Mouse (Mus musculus): ENCODE results near the gene Ovca2.
"Not testable (repeated sequence)": the region's sequence is repeated elsewhere in the genome, so short reads cannot be mapped to it uniquely, and the experiment has no call there.

Ovca2 gene

GRCm38 (mm10) chr11:75194850-75195461, 16.3 kb upstream of the Ovca2 start:
- DNase-seq (ENCODE audit: low spot score in 2 of 2), result no peak

DNA sequence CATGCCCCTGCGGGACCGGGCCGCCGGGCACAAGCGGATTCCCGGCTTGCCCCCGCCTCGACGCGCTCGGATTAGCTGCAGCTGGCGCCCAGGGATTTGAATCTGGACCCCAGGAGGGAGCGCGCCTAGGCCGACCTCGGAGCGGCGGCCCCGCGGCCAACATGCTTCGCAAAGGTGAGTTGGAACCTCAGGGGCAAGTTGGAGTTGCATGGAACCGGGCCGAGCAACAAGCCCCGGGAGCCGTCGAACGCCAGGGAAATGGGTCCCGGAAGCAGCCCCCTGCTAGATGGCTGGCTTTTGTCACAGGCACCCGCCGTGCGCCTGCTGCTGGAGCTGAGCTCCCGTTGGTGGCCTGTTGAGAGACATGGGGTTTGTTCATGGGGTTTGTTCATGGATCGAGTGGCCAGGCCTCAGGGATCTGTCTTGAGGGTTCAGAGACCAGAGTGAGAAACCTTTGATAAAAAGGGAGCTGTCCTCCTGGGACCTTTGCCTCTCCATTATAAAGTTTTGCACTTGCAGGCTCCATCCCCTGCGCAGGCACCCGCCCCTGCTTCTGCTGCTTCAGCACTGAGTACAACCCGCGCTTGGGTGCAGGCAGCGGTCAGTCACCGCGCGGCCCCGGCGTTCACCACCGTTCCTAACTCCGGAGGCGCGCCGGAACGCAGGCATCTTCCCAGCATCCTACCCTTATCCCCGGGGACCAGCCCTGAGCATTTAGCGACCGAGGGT, 15.7 kb upstream of the Ovca2 start:
- no peak for DNase-seq (ENCODE audit: low spot score in 2 of 2)

DNA sequence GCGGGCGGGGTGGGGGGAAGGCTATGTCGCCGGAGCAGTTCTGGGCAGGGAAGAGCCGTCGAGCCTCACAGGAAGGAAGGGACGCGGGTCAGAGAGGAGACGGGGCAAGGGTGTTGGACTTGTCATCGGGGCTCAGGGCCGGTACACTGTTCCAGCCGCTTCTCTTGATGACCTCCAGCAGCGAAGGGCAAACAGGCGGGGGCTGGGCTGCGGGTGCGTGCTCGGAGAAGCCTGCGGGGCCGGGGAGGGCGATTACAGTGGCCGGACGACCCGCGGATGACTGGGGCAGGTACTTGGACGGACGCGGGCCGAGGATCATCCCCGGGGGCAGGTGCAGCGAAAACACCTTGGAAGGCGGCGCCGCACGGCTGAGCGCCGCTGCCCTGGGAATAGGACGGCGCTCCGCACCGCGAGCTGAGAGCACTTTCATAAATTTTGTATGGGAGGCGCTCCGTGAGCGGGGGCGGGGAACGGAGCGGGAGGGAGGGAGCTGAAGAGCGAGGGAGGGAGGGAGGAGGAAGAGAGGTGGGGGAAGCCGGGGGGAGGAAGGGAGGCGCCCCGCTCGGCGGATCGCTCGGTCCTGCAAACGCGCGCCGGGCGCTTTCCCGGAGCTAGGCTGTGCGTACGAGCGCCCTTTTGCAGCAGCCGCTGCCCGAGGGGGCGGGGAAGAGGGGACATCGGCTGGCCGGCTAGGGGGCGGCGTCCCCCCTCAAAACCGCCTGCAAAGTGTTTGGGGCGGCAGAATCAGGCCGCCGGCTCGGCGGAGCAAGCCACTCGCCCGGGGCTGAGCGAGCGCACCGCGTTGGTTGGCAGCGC, 14.8 kb upstream of the Ovca2 start, which contains the start of gene Rtn4rl1:
Gene Rtn4rl1, plus strand, starts transcription at position 528 of the 816 bp plus-strand sequence.
- DNase-seq (ENCODE audit: low spot score in 2 of 2), result peak in 1 of 2 experiments; percentile 61

DNA sequence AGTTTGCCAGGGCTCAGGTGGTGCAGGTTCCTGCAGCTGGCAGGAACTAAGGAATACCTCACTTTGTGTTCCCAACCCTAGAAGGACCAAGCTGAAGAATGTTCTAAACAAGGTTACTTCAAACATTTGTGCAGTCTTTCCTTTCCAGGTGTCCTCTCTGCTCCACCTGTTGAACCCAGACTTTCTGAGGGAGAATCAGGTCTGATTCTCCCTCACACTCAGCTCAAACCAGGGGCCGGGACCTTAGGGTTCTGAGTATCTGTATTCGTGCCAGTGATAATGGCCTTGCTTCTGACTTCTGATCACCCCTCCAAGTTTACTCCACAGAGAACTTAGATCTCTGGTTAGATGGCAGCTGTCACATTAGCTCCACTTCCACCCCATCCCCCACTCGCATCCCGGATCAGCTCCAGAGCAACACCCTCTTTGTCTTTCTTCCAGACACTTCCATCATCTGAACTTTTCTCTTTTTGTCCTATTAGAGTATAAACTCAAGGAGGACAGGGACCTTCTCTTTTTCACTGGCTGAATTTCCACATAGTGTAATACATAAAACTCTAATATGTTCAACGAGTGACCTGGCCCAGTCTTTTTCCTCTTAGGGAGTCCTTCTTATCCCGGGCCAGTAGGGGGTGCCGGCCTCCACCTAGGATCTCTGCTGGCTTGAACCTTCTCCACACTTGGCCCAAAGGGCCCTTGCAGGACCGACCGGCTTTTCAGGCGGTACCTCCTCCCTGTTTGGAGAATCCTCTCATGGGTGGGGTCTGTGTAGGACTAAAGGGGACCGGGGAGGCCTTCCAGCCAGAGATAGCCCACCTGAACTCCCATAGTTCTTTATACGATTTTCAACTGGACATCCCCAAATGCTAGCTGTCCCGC, 13.9 kb upstream of the Ovca2 start:
- DNase-seq (ENCODE audit: low spot score in 2 of 2), result peak in 1 of 2 experiments; percentile 70

GRCm38 (mm10) chr11:75191841-75192240, 13.2 kb upstream of the Ovca2 start:
- DNase-seq (ENCODE audit: low spot score in 2 of 2), result no peak

GRCm38 (mm10) chr11:75190905-75191441, 12.3 kb upstream of the Ovca2 start, which contains the start of gene Dph1:
Dph1 (minus strand) TSS chr11:75191241.
- DNase-seq (ENCODE audit: low spot score in 2 of 2), result no peak

- DNase-seq (ENCODE audit: low spot score in 2 of 2), result peak in 1 of 2 experiments; percentile 73
These were observed 11.7 kb upstream of the Ovca2 start for GRCm38 (mm10) chr11:75190371-75190724.

GRCm38 (mm10) chr11:75189713-75190370, 11.2 kb upstream of the Ovca2 start:
- DNase-seq (ENCODE audit: low spot score in 2 of 2), result no peak

- no peak for DNase-seq (ENCODE audit: low spot score in 2 of 2)
These were observed 6.4 kb upstream of the Ovca2 start for GRCm38 (mm10) chr11:75184986-75185385.

DNA sequence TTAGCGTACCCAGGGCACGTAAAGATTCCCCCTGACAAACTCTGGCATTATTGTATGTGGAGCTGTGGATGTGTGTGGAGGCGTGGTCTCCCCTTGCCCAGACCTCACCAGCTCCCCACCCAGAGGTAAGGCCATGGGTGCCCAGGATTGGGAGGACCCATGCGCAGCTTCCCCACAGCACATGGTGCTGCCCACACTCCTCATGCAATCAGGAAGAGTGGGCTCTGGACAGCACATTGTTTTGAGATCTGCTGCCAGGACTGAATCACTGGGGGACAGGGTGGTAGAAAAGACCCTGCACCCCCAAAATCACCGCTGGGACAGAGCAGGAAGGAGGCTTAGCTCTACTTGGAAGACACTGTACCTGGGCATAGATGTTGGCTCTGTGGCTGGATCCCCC, 5.9 kb upstream of the Ovca2 start:
- DNase-seq (ENCODE audit: low spot score in 2 of 2), result no peak

DNA sequence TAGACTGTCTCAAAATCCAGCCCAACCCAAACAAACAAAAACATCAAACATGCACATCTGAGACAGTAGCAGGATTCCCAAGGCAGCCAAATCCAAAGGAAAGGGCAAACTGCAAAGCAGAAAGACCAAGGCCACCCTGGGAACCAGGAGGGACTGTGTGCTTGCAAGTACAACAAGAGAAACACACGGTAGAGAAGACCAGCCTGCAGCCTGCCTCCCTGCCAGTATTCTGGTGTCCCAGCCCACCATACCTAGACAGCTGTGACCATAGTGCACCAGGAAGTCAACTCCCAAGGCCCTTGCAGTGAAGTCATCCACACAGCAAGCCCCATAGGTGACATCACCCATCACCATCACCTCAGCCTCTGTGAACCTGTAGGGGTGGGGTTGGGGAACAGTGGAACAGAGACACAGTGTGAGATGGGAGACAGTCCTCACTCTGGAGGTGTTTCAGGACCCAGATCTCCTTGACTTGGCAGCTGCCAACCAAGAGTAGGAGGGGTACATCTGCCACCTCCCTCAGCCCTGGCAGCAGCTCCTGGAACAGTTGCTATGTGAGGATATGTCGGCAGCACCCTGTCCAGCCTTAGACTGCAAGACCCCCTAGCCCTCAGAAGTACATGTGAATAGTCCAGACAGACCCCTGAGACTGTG, 5.4 kb upstream of the Ovca2 start:
- no peak for DNase-seq (ENCODE audit: low spot score in 2 of 2)

GRCm38 (mm10) chr11:75178011-75178410, 624 bp downstream of the Ovca2 start:
- DNase-seq (ENCODE audit: low spot score in 2 of 2), result no peak

- not testable (repeated sequence) for DNase-seq (ENCODE audit: low spot score in 2 of 2)
These were observed 4.1 kb downstream of the Ovca2 start for GRCm38 (mm10) chr11:75174574-75174973.

DNA sequence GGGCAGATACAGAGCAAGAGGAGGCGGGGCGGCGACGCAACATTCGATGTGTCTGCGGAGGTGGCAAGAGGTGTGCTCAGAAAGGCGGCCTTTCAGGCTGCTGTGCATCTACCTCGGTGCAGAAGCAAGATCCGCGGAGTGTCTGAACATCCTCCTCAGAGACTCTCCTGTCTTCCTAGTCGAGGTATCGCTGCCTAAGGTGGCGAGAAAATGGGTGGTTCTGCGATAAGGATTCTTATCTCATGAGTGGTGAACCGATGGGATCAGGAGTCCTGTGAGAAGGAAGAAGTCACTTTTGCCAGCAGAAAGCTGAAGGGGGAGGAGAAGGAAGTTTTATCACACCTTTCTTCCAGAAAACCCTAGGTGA, 4.9 kb downstream of the Ovca2 start:
- DNase-seq (ENCODE audit: low spot score in 2 of 2), result no peak

DNA sequence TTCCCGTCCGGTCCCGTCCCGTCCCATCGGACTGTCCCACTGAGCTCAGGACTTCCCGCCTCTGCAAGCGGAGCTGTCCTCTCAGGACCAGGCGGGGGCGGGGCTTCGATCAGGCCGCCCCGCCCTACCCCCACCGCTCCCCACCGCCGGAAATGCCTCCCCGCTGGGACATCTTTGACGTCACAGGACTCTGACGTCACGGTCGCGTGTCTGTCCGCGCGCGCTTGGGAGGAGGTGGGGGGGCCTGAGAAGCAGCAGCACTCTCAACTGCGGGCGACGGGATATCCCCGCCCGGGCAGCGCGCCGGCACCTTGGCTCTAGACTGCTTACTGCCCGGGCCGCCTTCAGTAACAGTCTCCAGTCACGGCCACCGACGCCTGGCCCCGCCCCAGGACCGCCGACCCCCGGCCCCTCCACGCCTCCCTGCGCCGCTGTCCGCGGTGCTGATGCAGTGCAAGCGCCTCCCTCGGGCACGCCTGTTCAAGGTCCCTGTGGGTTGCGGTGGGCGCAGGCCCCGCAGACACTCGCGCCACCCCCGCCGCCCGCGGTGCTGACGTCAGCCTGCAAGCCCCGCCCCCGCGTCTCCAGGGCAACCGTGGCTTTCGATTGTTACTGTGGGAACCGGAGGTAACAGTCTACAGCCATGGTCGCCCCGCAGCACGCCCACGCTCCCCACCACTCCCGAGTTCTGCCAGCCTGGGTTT, 5.4 kb downstream of the Ovca2 start:
- DNase-seq (ENCODE audit: low spot score in 2 of 2), result peak; percentile 94

- DNase-seq (ENCODE audit: low spot score in 2 of 2), result peak in 1 of 2 experiments; percentile 55
These were observed 6.2 kb downstream of the Ovca2 start for GRCm38 (mm10) chr11:75172151-75173094.

DNA sequence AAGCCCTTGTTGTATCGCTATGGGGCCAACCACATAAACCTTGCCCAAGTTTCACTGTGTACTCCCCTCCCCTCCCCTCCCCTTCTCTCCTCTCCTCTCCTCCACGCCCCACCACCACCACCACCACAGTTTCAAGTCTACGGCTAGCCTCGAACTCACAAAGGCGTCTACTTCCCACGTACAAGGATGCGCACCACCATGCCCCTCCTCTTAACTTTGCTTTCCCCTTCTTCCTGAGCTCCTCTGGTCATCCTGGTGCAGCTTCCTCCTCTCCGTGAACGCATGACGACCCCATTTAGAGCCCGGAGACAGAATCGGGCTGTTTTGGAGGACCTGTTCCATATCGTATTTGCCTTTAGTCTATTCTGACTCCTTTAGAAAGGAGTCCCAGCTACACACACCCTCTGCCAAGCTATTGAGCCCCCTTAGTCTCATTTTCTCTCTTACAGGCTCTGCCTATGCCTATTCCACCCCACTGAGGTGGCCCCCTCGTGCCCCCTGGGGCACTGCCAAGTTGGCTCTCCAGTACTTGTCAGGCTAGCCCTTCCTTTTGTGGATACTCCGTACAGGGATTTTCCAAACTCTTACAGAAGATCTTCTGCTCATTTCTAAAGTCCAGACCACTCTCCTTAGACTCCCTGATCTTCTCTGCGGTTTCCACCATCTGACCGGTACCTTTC, 7.3 kb downstream of the Ovca2 start:
- peak in 1 of 2 experiments; percentile 28 for DNase-seq (ENCODE audit: low spot score in 2 of 2)
